Mouse (Mus musculus) erythroblast, embryonic 14.5 days (primary cell): ENCODE measurements around the gene Wipi1. TPM values are rescaled to one million over a fixed set of nuclear protein-coding genes. Genes with fewer than 3 reads are reported as not detected.

Source experiments
- H3K27me3 ChIP-seq: 2 replicates; pipeline ENCODE4 v1.6.1; 2012; ENCODE audit warnings: inconsistent platforms; ENCODE audit not compliant: control insufficient read depth
- H3K36me3 ChIP-seq: 2 replicates; pipeline ENCODE4 v1.6.1; 2012; ENCODE audit warnings: mild to moderate bottlenecking, inconsistent platforms; ENCODE audit not compliant: control insufficient read depth
- H3K4me1 ChIP-seq: 2 replicates; pipeline ENCODE4 v1.6.1; 2012; ENCODE audit warnings: inconsistent platforms; ENCODE audit not compliant: control insufficient read depth
- H3K4me3 ChIP-seq: replicated peaks from 2 replicates; pipeline ENCODE3; 2012; ENCODE audit warnings: moderate library complexity, mild to moderate bottlenecking, inconsistent platforms
- H3K9me3 ChIP-seq: 2 replicates; pipeline ENCODE4 v1.6.1; 2012; ENCODE audit warnings: low read length, inconsistent platforms, mixed read lengths; ENCODE audit not compliant: control insufficient read depth
- GATA1 ChIP-seq: IDR thresholded peaks from 2 replicates; pipeline ENCODE4 v1.6.1; 2012; ENCODE audit warnings: low read length, inconsistent platforms, mixed read lengths
- TAL1 ChIP-seq: IDR thresholded peaks from 3 replicates; pipeline ENCODE4 v1.6.1; 2012; ENCODE audit warnings: low read length, inconsistent platforms, mixed read lengths
- polyA plus RNA-seq: library from polyadenylated mRNA; stranded (reverse); fragments of >175 nt; gene quantifications from 2 replicates; pipeline ENCODE4 v1.2.3, GENCODE M21; 2012

The Wipi1 gene
- polyA plus RNA-seq, 1 experiment, result 11.4 TPM

DNA sequence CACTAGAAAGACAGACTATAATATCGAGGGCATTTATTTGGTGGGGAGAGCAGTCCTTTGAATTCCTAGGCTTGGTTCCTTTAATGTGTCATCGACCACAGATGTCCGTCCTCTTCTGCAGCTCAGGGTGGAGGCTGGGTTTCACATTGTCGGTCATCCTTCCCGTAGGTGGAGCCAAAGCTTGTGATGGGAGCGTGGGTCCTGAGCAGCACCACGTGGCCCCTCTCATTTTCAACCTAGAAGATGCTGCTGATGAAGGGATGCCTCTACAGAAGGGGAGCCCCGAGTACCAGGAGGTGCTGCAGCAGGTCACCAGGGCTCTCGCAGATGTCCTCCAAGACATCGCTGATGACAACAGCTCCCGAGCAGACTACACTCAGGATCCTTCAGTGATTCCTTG is 39.7 kb downstream of the Wipi1 start:
- H3K4me3 ChIP-seq, result no peak overlapping the region
- peaks cover 60% of the 10 kb centered on the region for H3K36me3 ChIP-seq
- H3K27me3 ChIP-seq, result no peaks in the 10 kb centered on the region
- no peaks in the 10 kb centered on the region for H3K9me3 ChIP-seq
- H3K4me1 ChIP-seq, result peaks cover 4% of the 10 kb centered on the region; the same call in 1 of the 2 replicates
- TF ChIP-seq TAL1, result no peak
- no peak for TF ChIP-seq GATA1

DNA sequence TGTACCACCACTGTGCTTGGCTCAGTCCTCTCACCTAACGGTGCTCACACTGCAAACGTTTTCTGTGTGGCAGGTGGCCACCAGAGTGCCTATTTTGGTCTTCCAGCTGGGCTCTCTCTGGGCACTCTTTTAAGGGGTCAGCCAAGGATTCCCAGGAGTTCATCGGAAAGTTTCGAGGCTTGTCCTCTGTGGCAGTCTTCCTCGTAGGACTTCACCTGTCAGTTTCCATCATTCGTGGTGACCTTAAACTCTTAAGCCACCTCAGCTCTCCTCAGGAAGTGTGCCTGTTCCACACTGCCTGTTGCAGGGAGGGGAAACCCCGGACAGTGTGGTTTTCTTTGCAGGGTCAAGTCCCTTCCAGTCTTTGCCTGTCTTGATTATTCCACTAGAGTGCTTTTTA is 42.0 kb downstream of the Wipi1 start:
- peaks cover 47% of the 10 kb centered on the region for H3K36me3 ChIP-seq
- H3K9me3 ChIP-seq, result no peaks in the 10 kb centered on the region
- TF ChIP-seq TAL1 (no peak), GATA1 (no peak)
- no peak overlapping the region for H3K4me3 ChIP-seq
- H3K27me3 ChIP-seq, result no peaks in the 10 kb centered on the region
- H3K4me1 ChIP-seq, result peaks cover 5% of the 10 kb centered on the region

DNA sequence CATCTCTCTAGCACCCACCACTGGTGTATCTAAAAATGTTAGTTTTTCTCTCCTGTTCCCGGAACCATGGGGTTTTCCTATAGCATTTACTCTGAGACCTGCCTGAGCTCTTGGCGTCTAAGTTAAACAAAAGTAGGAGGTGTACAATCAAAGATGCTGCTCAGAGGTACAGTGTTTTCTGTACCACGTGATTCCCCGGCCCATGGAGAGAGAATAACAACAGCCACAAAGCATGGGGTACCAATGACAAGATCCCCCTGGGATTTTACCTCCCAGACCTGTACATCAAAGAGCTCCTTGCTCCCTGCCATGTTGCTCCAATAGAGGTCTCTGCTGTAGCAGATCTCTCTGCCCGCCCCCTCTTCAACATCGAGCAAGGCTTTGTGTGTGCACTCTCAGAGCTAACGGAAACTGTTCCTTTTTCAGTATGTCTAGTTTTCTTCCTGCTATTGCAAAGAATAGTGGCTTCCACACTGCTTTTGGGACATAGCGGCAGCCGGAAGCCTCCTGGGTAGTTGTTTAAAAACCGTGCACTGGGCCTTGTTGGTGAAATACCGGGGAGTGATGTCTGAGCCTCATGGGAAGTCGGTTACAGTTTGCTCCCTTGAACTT is 42.7 kb downstream of the Wipi1 start:
- TF ChIP-seq TAL1, result no peak
- no peak for TF ChIP-seq GATA1
- Histone ChIP-seq H3K4me1 (peaks cover 9% of the 10 kb centered on the region), H3K9me3 (no peaks in the 10 kb centered on the region), H3K36me3 (peaks cover 44% of the 10 kb centered on the region), H3K27me3 (no peaks in the 10 kb centered on the region), H3K4me3 (no peak overlapping the region)

- TF ChIP-seq GATA1 (no peak), TAL1 (no peak)
- Histone ChIP-seq H3K4me3 (no peak overlapping the region), H3K4me1 (peaks cover 43% of the 10 kb centered on the region), H3K36me3 (peaks cover 28% of the 10 kb centered on the region), H3K9me3 (peaks cover 2% of the 10 kb centered on the region; the same call in 1 of the 2 replicates), H3K27me3 (no peaks in the 10 kb centered on the region)
Measured at GRCm38 (mm10) chr11:109564466-109565214, 47.1 kb downstream of the Wipi1 start.

- H3K9me3 ChIP-seq, result peaks cover 2% of the 10 kb centered on the region; the same call in 1 of the 2 replicates
- peaks cover 52% of the 10 kb centered on the region for H3K4me1 ChIP-seq
Measured at GRCm38 (mm10) chr11:109563708-109564107, 48.1 kb downstream of the Wipi1 start.

DNA sequence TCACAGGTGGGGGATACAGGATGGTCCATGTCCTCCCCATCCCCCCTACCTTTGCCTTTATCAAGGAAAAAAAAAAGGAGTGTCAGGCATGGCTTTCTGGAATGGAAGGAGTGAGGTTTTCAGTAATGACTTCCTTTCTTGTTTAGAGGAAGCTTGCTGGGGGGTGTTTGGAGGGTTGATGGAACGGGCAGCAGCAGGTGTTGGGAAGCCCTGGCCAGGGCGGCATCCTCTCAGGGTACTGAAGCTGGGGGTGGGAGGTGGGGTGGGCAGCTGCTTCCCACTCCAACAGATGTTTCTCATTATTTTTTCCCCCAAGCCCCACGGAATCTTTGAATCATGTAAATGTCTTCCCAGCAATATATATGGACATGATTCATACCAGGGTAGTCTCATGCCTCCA is 50.3 kb downstream of the Wipi1 start:
- no peaks in the 10 kb centered on the region for H3K27me3 ChIP-seq
- TF ChIP-seq GATA1 (no peak), TAL1 (no peak)
- peaks cover 74% of the 10 kb centered on the region for H3K4me1 ChIP-seq
- peaks cover 39% of the 10 kb centered on the region for H3K36me3 ChIP-seq
- no peak overlapping the region for H3K4me3 ChIP-seq
- H3K9me3 ChIP-seq, result peaks cover 2% of the 10 kb centered on the region; the same call in 1 of the 2 replicates

More at GRCm38 (mm10) chr11:109563708-109564107, 48.1 kb downstream of the Wipi1 start:
- no peaks in the 10 kb centered on the region for H3K27me3 ChIP-seq
- no peak overlapping the region for H3K4me3 ChIP-seq
- TF ChIP-seq GATA1 (no peak), TAL1 (no peak)
- peaks cover 36% of the 10 kb centered on the region for H3K36me3 ChIP-seq

DNA sequence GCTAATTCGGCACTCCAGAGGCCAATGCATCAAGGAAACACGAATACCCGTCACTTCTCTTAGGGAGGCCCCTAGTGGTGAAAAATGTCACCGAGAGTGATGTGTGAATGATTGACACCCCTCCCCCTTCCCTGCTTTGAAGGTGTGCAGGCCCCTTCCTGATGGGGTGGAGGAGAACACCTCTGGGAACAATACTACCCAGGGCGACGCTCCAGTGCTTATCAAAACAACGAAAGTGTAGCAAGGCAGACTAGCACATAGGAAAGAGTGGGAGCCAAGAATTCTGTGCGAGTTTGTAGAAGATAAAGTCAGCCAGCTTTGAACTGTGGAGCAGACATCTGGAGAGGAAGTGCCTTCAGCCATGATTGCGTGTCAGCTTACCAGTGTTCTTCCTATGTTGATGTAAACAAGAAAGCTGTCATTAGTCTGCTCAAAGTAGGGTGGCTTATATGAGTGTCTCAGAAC is 50.9 kb downstream of the Wipi1 start:
- H3K4me3 ChIP-seq, result no peak overlapping the region
- peaks cover 2% of the 10 kb centered on the region; the same call in 1 of the 2 replicates for H3K9me3 ChIP-seq
- TF ChIP-seq TAL1, result no peak
- TF ChIP-seq GATA1, result no peak
- no peaks in the 10 kb centered on the region for H3K27me3 ChIP-seq
- peaks cover 78% of the 10 kb centered on the region for H3K4me1 ChIP-seq
- peaks cover 39% of the 10 kb centered on the region for H3K36me3 ChIP-seq

DNA sequence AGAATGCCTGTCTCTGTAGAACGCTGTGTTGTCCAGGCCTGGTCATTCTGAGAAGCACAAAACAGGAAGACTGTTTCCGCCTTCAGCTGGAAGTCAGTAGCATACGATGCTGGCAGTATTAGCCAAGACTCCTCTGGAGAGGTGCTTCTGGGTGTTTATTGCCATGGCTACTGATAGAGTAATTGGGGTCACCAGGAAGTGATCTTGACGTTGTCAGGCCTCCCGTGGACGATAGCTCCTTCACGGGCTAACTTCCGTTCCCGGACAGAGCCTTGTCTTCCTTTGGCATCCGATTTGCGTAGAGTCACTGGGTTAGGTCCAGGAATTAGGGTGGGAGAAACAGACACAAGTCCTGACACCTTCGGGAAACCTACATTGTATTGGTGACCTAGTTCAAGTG is 52.5 kb downstream of the Wipi1 start:
- Histone ChIP-seq H3K27me3 (no peaks in the 10 kb centered on the region), H3K9me3 (peaks cover 2% of the 10 kb centered on the region; the same call in 1 of the 2 replicates), H3K4me1 (peaks cover 85% of the 10 kb centered on the region), H3K36me3 (peaks cover 39% of the 10 kb centered on the region), H3K4me3 (no peak overlapping the region)
- TF ChIP-seq GATA1 (no peak), TAL1 (no peak)

DNA sequence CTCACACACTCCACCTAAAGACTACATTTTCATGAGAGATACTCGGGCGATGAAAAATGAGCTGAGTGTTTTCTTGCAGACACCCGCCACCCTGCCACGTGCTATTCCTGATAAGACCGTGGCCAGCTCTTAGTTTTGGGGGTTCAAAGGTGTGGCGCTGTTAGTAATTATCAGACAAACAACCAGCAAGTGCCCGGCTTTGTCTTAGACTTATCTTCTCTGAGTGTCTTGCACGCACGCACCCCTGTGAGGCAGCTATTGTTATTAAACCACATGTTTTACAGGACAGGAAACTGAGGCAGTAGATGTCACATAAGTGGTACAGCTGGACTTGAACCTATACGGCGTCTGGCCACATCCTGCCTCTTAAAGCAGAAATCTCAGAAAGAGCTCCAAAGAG is 54.3 kb downstream of the Wipi1 start:
- TF ChIP-seq GATA1, result peak; percentile 83
- TF ChIP-seq TAL1, result peak; percentile 79
- peak overlapping the region; percentile 25 for H3K4me3 ChIP-seq
- H3K27me3 ChIP-seq, result no peaks in the 10 kb centered on the region
- peaks cover 2% of the 10 kb centered on the region; the same call in 1 of the 2 replicates for H3K9me3 ChIP-seq
- H3K36me3 ChIP-seq, result peaks cover 37% of the 10 kb centered on the region
- H3K4me1 ChIP-seq, result peaks cover 95% of the 10 kb centered on the region
